Mouse (Mus musculus) kidney, postnatal 0 days (tissue): Measurements from ENCODE around the gene Rpl9-ps6. TPM values are rescaled to one million over a fixed set of nuclear protein-coding genes. Genes with fewer than 3 reads are reported as not detected.
A peak's percentile ranks its signal among the peaks of the same experiment; 100 is the strongest.

Source experiments
- ATAC-seq: fragments of 200-750 bp; cut with Nextera tagmentation; replicated peaks from 2 replicates; pipeline ENCODE4 v1.8.0; 2017; ENCODE audit warnings: low read depth, moderate number of reproducible peaks, moderate TSS enrichment, moderate library complexity; ENCODE audit not compliant: low FRiP score
- DNase-seq: peaks from one replicate; pipeline ENCODE4 v3.0.0-alpha.2; 2016; ENCODE audit warnings: low spot score
- H3K27ac ChIP-seq: fragments of 300-500 bp; sonication (generic); 2 replicates; pipeline ENCODE4 v1.5.1; 2014; ENCODE audit warnings: mild to moderate bottlenecking
- H3K27me3 ChIP-seq: fragments of 300-500 bp; sonication (generic); 2 replicates; pipeline ENCODE4 v1.6.1; 2014; ENCODE audit warnings: low read length, mixed read lengths; ENCODE audit not compliant: insufficient read depth
- H3K36me3 ChIP-seq: fragments of 300-500 bp; sonication (generic); 2 replicates; pipeline ENCODE4 v1.6.1; 2014; ENCODE audit warnings: low read length, mixed read lengths; ENCODE audit not compliant: insufficient read depth
- H3K4me1 ChIP-seq: fragments of 300-500 bp; sonication (generic); replicated peaks from 2 replicates; pipeline ENCODE4 v1.6.1; 2014; ENCODE audit warnings: antibody characterized with exemption, low read length, mixed read lengths; ENCODE audit not compliant: insufficient read depth
- H3K4me2 ChIP-seq: fragments of 300-500 bp; sonication (generic); 2 replicates; pipeline ENCODE4 v1.6.1; 2014; ENCODE audit warnings: mild to moderate bottlenecking, low read length, moderate library complexity, mixed read lengths
- H3K4me3 ChIP-seq: fragments of 300-500 bp; sonication (generic); replicated peaks from 2 replicates; pipeline ENCODE4 v1.5.1; 2014; ENCODE audit warnings: low read depth, low read length
- H3K9ac ChIP-seq: fragments of 300-500 bp; sonication (generic); 2 replicates; pipeline ENCODE4 v1.6.1; 2014; ENCODE audit warnings: low read depth, low read length
- H3K9me3 ChIP-seq: fragments of 300-500 bp; sonication (generic); replicated peaks from 2 replicates; pipeline ENCODE4 v1.6.1; 2016; ENCODE audit warnings: low read length, inconsistent platforms, mixed read lengths
- CTCF ChIP-seq: IDR thresholded peaks from 2 replicates; pipeline ENCODE4 v1.5.1; 2016; ENCODE audit warnings: antibody characterized with exemption, low read depth, mild to moderate bottlenecking, moderate library complexity
- WGBS: fragments of 180-500 bp; shearing (Covaris S2); extraction: QIAGEN DNeasy Blood & Tissue Kit; methylation state at CpG from one replicate; pipeline ENCODE4 v1.1.7; 2014; 5-methylcytosine and 5-hydroxymethylcytosine counted together
- polyA plus RNA-seq: library from polyadenylated mRNA; unstranded; fragments of >200 nt; fragmentation: Nextera tagmentation; extraction: Ambion mirVana; gene quantifications from 2 replicates; pipeline ENCODE4 v1.2.1, GENCODE M21; 2015

Gene Rpl9-ps6
- polyA plus RNA-seq, 1 experiment from 2014 or later, result 154 TPM

- 86% methylated on average over 2 of the region's 2 CpGs for WGBS
- Histone ChIP-seq H3K9ac (no peak overlapping the region), H3K4me1 (no peaks in the 10 kb centered on the region), H3K9me3 (no peaks in the 10 kb centered on the region), H3K36me3 (no peaks in the 10 kb centered on the region), H3K27me3 (no peaks in the 10 kb centered on the region), H3K27ac (no peak overlapping the region), H3K4me3 (no peak overlapping the region), H3K4me2 (no peak overlapping the region)
- DNase-seq (no peak), ATAC-seq (no peak)
- TF ChIP-seq CTCF, result no peak
These were observed 9.6 kb downstream of the Rpl9-ps6 start for GRCm38 (mm10) chr19:32456744-32457143.

GRCm38 (mm10) chr19:32452231-32452630 is 14.1 kb downstream of the Rpl9-ps6 start:
- Histone ChIP-seq H3K27ac (no peak overlapping the region), H3K4me3 (no peak overlapping the region), H3K36me3 (no peaks in the 10 kb centered on the region), H3K9me3 (no peaks in the 10 kb centered on the region), H3K4me2 (no peak overlapping the region), H3K9ac (no peak overlapping the region), H3K4me1 (no peaks in the 10 kb centered on the region), H3K27me3 (no peaks in the 10 kb centered on the region)
- DNase-seq, result peak; percentile 69
- TF ChIP-seq CTCF, result no peak
- ATAC-seq, result no peak
- WGBS, result 79% methylated on average over 4 of the region's 4 CpGs

GRCm38 (mm10) chr19:32448931-32449330 is 17.4 kb downstream of the Rpl9-ps6 start:
- DNase-seq (no peak), ATAC-seq (no peak)
- WGBS, result 94% methylated on average over 10 of the region's 10 CpGs

GRCm38 (mm10) chr19:32441568-32441967 is 24.8 kb downstream of the Rpl9-ps6 start:
- Histone ChIP-seq H3K27me3 (no peaks in the 10 kb centered on the region), H3K9me3 (no peaks in the 10 kb centered on the region), H3K4me1 (no peaks in the 10 kb centered on the region), H3K27ac (no peak overlapping the region), H3K4me3 (no peak overlapping the region), H3K9ac (no peak overlapping the region), H3K36me3 (no peaks in the 10 kb centered on the region), H3K4me2 (no peak overlapping the region)
- no peak for TF ChIP-seq CTCF
- DNase-seq (no peak), ATAC-seq (no peak)
- WGBS, result 98% methylated on average over 9 of the region's 11 CpGs

More at GRCm38 (mm10) chr19:32448931-32449330, 17.4 kb downstream of the Rpl9-ps6 start:
- H3K4me1 ChIP-seq, result no peaks in the 10 kb centered on the region
- TF ChIP-seq CTCF, result no peak
- no peak overlapping the region for H3K9ac ChIP-seq
- no peak overlapping the region for H3K4me2 ChIP-seq
- no peaks in the 10 kb centered on the region for H3K36me3 ChIP-seq
- no peaks in the 10 kb centered on the region for H3K27me3 ChIP-seq
- H3K27ac ChIP-seq, result no peak overlapping the region
- H3K4me3 ChIP-seq, result no peak overlapping the region
- no peaks in the 10 kb centered on the region for H3K9me3 ChIP-seq

- no peaks in the 10 kb centered on the region for H3K27me3 ChIP-seq
- no peak overlapping the region for H3K9ac ChIP-seq
- no peak for TF ChIP-seq CTCF
- H3K27ac ChIP-seq, result no peak overlapping the region
- ATAC-seq, result no peak
- no peak overlapping the region for H3K4me3 ChIP-seq
- no peaks in the 10 kb centered on the region for H3K9me3 ChIP-seq
- WGBS, result 87% methylated on average over 2 of the region's 2 CpGs
- no peaks in the 10 kb centered on the region for H3K4me1 ChIP-seq
- H3K4me2 ChIP-seq, result no peak overlapping the region
- no peak for DNase-seq
- no peaks in the 10 kb centered on the region for H3K36me3 ChIP-seq
These were observed 27.0 kb downstream of the Rpl9-ps6 start for GRCm38 (mm10) chr19:32439356-32439755.

GRCm38 (mm10) chr19:32425856-32426255 is 40.5 kb downstream of the Rpl9-ps6 start:
- no peak for TF ChIP-seq CTCF
- H3K9ac ChIP-seq, result no peak overlapping the region
- ATAC-seq (no peak), DNase-seq (no peak)
- H3K27ac ChIP-seq, result no peak overlapping the region
- 92% methylated on average over 3 of the region's 3 CpGs for WGBS
- no peaks in the 10 kb centered on the region for H3K36me3 ChIP-seq
- no peaks in the 10 kb centered on the region for H3K9me3 ChIP-seq
- H3K4me2 ChIP-seq, result no peak overlapping the region
- no peak overlapping the region for H3K4me3 ChIP-seq
- H3K27me3 ChIP-seq, result no peaks in the 10 kb centered on the region
- no peaks in the 10 kb centered on the region for H3K4me1 ChIP-seq

GRCm38 (mm10) chr19:32424706-32425105 is 41.7 kb downstream of the Rpl9-ps6 start:
- Histone ChIP-seq H3K27me3 (no peaks in the 10 kb centered on the region), H3K4me1 (no peaks in the 10 kb centered on the region), H3K4me2 (no peak overlapping the region), H3K9me3 (no peaks in the 10 kb centered on the region), H3K4me3 (no peak overlapping the region), H3K9ac (no peak overlapping the region), H3K27ac (no peak overlapping the region), H3K36me3 (no peaks in the 10 kb centered on the region)
- 91% methylated on average over 3 of the region's 3 CpGs for WGBS
- ATAC-seq (no peak), DNase-seq (no peak)
- no peak for TF ChIP-seq CTCF
